In the genomic region with DNA sequence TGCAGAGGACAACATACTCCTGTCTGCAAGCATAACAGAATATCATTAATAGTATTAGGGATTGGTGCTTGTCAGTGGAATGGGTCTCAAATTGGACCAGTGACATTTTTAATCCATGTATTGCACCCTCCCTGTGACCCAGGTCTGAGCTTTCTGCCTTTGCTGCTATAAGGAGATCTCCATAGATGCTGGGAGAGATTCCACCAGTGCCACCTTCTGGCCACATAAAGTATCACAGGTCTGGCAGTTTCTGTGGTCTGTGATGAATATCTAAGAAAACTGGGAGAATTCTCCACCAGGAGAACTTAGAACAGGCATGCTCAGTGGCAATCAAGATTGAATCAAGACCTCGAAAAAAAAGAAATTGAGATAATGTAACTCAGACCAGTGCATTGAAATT, we compare ENCODE assay signal across 8 mouse cellular contexts.
DNase-seq lines count a peak whose midpoint lies in the region; ATAC-seq and TF ChIP-seq lines count a peak whose summit lies in the region.
"Had no signal": no experiment of that assay in that cellular context is flagged by ENCODE, and none has a peak within 500 bp of the region (broad histone marks: within the 10 kb centered on the region; RNA-seq: fewer than 3 reads in every experiment).

No protein-coding gene starts in this region.

- no peak overlapping the region for H3K9ac ChIP-seq in forebrain, embryonic 14.5 days (ENCODE audit: low read length)
- H3K9ac ChIP-seq in neural tube, embryonic 14.5 days (replicated peaks; ENCODE audit: low read depth, low read length), result no peak overlapping the region
- H3K9ac ChIP-seq: heart, embryonic 13.5 days had no signal

- H3K36me3 ChIP-seq in forebrain, embryonic 14.5 days (ENCODE audit: control insufficient read depth, insufficient read depth, low read length), result no peaks in the 10 kb centered on the region
- no peaks in the 10 kb centered on the region for H3K36me3 ChIP-seq in kidney, adult 2 months (ENCODE audit: control insufficient read depth, insufficient read depth, low read length)
- no peaks in the 10 kb centered on the region for H3K36me3 ChIP-seq in neural tube, embryonic 14.5 days (ENCODE audit: control insufficient read depth, insufficient read depth, low read length)
- H3K36me3 ChIP-seq: heart, embryonic 13.5 days had no signal

- intact Hi-C loops in left cerebral cortex, postnatal 36 days (cut with DNase I), result loop anchor here (10.0 kb wide), 1 partner anchor 1257 kb away; no protein-coding TSS in a partner anchor

- H3K27ac ChIP-seq in forebrain, embryonic 14.5 days (ENCODE audit: low read depth, low read length), result no peak overlapping the region
- H3K27ac ChIP-seq in kidney, adult 2 months (ENCODE audit: insufficient read depth, low read depth, low read length), result no peak overlapping the region
- H3K27ac ChIP-seq in neural tube, embryonic 14.5 days (ENCODE audit: low read depth, low read length), result no peak overlapping the region
- H3K27ac ChIP-seq: heart, embryonic 13.5 days had no signal

- no peak for TF ChIP-seq POLR2A in kidney, adult 2 months (IDR thresholded peaks at IDR 0.05; ENCODE audit: low read depth, low read length)

- DNase-seq in urinary bladder, postnatal 14 days (ENCODE audit: low spot score), result peak; percentile 29
- DNase-seq in urinary bladder, postnatal 4 days (ENCODE audit: low spot score in 2 of 2), result no peak
- DNase-seq in adrenal gland, postnatal 4 days (ENCODE audit: low spot score in 2 of 2), result peak; percentile 7 to 8
- peak; percentile 61 for DNase-seq in forebrain, embryonic 14.5 days (ENCODE audit: low spot score)
- DNase-seq in kidney, adult 2 months, result peak; percentile 41
- peak; percentile 41 to 55 for DNase-seq in left cerebral cortex, postnatal 36 days (ENCODE audit: low spot score in 2 of 2)

- no peaks in the 10 kb centered on the region for H3K9me3 ChIP-seq in forebrain, embryonic 14.5 days (replicated peaks; ENCODE audit: control insufficient read depth, low read length)
- H3K9me3 ChIP-seq in neural tube, embryonic 14.5 days (ENCODE audit: control insufficient read depth, low read length), result no peaks in the 10 kb centered on the region
- H3K9me3 ChIP-seq: heart, embryonic 13.5 days had no signal

- TF ChIP-seq CTCF in kidney, adult 2 months (conservative IDR thresholded peaks at IDR 0.05; ENCODE audit: insufficient read depth, insufficient read length, low read depth, low read length), result peak; percentile 51

- WGBS in forebrain, embryonic 14.5 days, result 39% methylated on average over 1 of the region's 1 CpGs
- 26% methylated on average over 1 of the region's 1 CpGs for WGBS in kidney, adult 2 months
- WGBS in neural tube, embryonic 14.5 days, result 58% methylated on average over 1 of the region's 1 CpGs

- ATAC-seq in forebrain, embryonic 14.5 days, result peak; percentile 65; the same call in 1 of the 2 replicates
- peak; percentile 77; the same call in 1 of the 2 replicates for ATAC-seq in neural tube, embryonic 14.5 days (ENCODE audit: low read depth)

- no peaks in the 10 kb centered on the region for H3K4me1 ChIP-seq in forebrain, embryonic 14.5 days (ENCODE audit: control insufficient read depth, insufficient read depth, low read length)
- no peaks in the 10 kb centered on the region for H3K4me1 ChIP-seq in kidney, adult 2 months (ENCODE audit: control insufficient read depth, insufficient read depth, low read length)
- H3K4me1 ChIP-seq in neural tube, embryonic 14.5 days (ENCODE audit: control insufficient read depth, insufficient read depth, low read length), result no peaks in the 10 kb centered on the region
- H3K4me1 ChIP-seq: heart, embryonic 13.5 days had no signal

- H3K4me3 ChIP-seq in forebrain, embryonic 14.5 days (ENCODE audit: low read depth, low read length), result no peak overlapping the region
- no peak overlapping the region for H3K4me3 ChIP-seq in kidney, adult 2 months (ENCODE audit: insufficient read depth, low read depth, low read length)
- H3K4me3 ChIP-seq in neural tube, embryonic 14.5 days (ENCODE audit: low read depth, low read length), result no peak overlapping the region
- H3K4me3 ChIP-seq: heart, embryonic 13.5 days had no signal

- H3K4me2 ChIP-seq in forebrain, embryonic 14.5 days (ENCODE audit: low read length), result no peak overlapping the region
- no peak overlapping the region for H3K4me2 ChIP-seq in neural tube, embryonic 14.5 days (ENCODE audit: low read depth, low read length)
- H3K4me2 ChIP-seq: heart, embryonic 13.5 days had no signal

- no peaks in the 10 kb centered on the region for H3K27me3 ChIP-seq in forebrain, embryonic 14.5 days (replicated peaks; ENCODE audit: control insufficient read depth, insufficient read depth, low read length)
- no peaks in the 10 kb centered on the region; the same call in 1 of the 2 replicates for H3K27me3 ChIP-seq in kidney, adult 2 months (replicated peaks; ENCODE audit: control insufficient read depth, insufficient read depth, low read length)
- no peaks in the 10 kb centered on the region for H3K27me3 ChIP-seq in neural tube, embryonic 14.5 days (ENCODE audit: control insufficient read depth, insufficient read depth, low read length)
- H3K27me3 ChIP-seq: heart, embryonic 13.5 days had no signal

Comparison
In these comparisons a context has a peak if more than half of its experiments do, and no peak if none do; other contexts are left out.
1. DNase-seq: peak in urinary bladder, postnatal 14 days (single experiment), adrenal gland, postnatal 4 days (2 of 2), forebrain, embryonic 14.5 days (single experiment), kidney, adult 2 months (single experiment) and left cerebral cortex, postnatal 36 days (2 of 2); none in urinary bladder, postnatal 4 days (0 of 2).